Mouse (Mus musculus) neural tube, embryonic 15.5 days (tissue): ENCODE results near the gene Dmpk. TPM values are rescaled to one million over a fixed set of nuclear protein-coding genes. Genes with fewer than 3 reads are reported as not detected.
"Not testable (repeated sequence)": the region's sequence is repeated elsewhere in the genome, so short reads cannot be mapped to it uniquely, and the experiment has no call there.

Source experiments
- ATAC-seq: fragments of 200-750 bp; cut with Nextera tagmentation; 2 replicates; pipeline ENCODE4 v1.8.0; 2017; ENCODE audit warnings: mild to moderate bottlenecking, moderate TSS enrichment, moderate library complexity; ENCODE audit not compliant: low FRiP score
- H3K27ac ChIP-seq: fragments of 300-500 bp; sonication (generic); replicated peaks from 2 replicates; pipeline ENCODE4 v1.5.1; 2015; ENCODE audit warnings: mild to moderate bottlenecking, inconsistent platforms
- H3K27me3 ChIP-seq: fragments of 300-500 bp; sonication (generic); replicated peaks from 2 replicates; pipeline ENCODE4 v1.6.1; 2015; ENCODE audit warnings: inconsistent platforms
- H3K36me3 ChIP-seq: fragments of 300-500 bp; sonication (generic); 2 replicates; pipeline ENCODE4 v1.6.1; 2015; ENCODE audit warnings: inconsistent platforms
- H3K4me1 ChIP-seq: fragments of 300-500 bp; sonication (generic); 2 replicates; pipeline ENCODE4 v1.6.1; 2015; ENCODE audit warnings: inconsistent platforms
- H3K4me2 ChIP-seq: fragments of 300-500 bp; sonication (generic); 2 replicates; pipeline ENCODE4 v1.6.1; 2015; ENCODE audit warnings: inconsistent platforms, mild to moderate bottlenecking, moderate library complexity
- H3K4me3 ChIP-seq: fragments of 300-500 bp; sonication (generic); replicated peaks from 2 replicates; pipeline ENCODE4 v1.5.1; 2015; ENCODE audit warnings: mild to moderate bottlenecking, inconsistent platforms
- H3K9ac ChIP-seq: fragments of 300-500 bp; sonication (generic); replicated peaks from 2 replicates; pipeline ENCODE4 v1.6.1; 2015; ENCODE audit warnings: mild to moderate bottlenecking, inconsistent platforms
- H3K9me3 ChIP-seq: fragments of 300-500 bp; sonication (generic); replicated peaks from 2 replicates; pipeline ENCODE4 v1.6.1; 2016; ENCODE audit warnings: inconsistent platforms
- WGBS: fragments of 180-500 bp; shearing (Covaris S2); methylation state at CpG from one replicate; pipeline ENCODE4 v1.1.7; 2015; ENCODE audit warnings: mixed read lengths; 5-methylcytosine and 5-hydroxymethylcytosine counted together
- polyA plus RNA-seq: library from polyadenylated mRNA; unstranded; fragments of >200 nt; fragmentation: Nextera tagmentation; extraction: Ambion mirVana; gene quantifications from 2 replicates; pipeline ENCODE4 v1.2.1, GENCODE M21; 2015

Gene Dmpk
- polyA plus RNA-seq, 1 experiment from 2014 or later = 10.0 TPM

- Histone ChIP-seq H3K4me1 (peaks cover 15% of the 10 kb centered on the region), H3K27ac (no peak overlapping the region), H3K36me3 (peaks cover 28% of the 10 kb centered on the region), H3K9me3 (no peaks in the 10 kb centered on the region), H3K27me3 (no peaks in the 10 kb centered on the region), H3K4me2 (no peak overlapping the region), H3K9ac (no peak overlapping the region), H3K4me3 (no peak overlapping the region)
- 97% methylated on average over 8 of the region's 8 CpGs for WGBS
- ATAC-seq = no peak
These were observed 28.5 kb upstream of the Dmpk start for GRCm38 (mm10) chr7:19055108-19055507.

- Histone ChIP-seq H3K9me3 (no peaks in the 10 kb centered on the region), H3K4me1 (peaks cover 15% of the 10 kb centered on the region), H3K36me3 (peaks cover 6% of the 10 kb centered on the region; the same call in 1 of the 2 replicates), H3K27me3 (no peaks in the 10 kb centered on the region), H3K27ac (no peak overlapping the region), H3K4me3 (no peak overlapping the region), H3K9ac (no peak overlapping the region), H3K4me2 (no peak overlapping the region)
- WGBS = 86% methylated on average over 10 of the region's 10 CpGs
- ATAC-seq = no peak
These were observed 26.2 kb upstream of the Dmpk start for GRCm38 (mm10) chr7:19057405-19057804.

GRCm38 (mm10) chr7:19065896-19066295, 17.8 kb upstream of the Dmpk start:
- Histone ChIP-seq H3K27me3 (peaks cover 33% of the 10 kb centered on the region), H3K4me2 (peak overlapping the region; percentile 45), H3K27ac (no peak overlapping the region), H3K9ac (no peak overlapping the region), H3K4me3 (peak overlapping the region; percentile 16; the same call in 1 of the 2 replicates), H3K4me1 (no peaks in the 10 kb centered on the region), H3K9me3 (no peaks in the 10 kb centered on the region), H3K36me3 (no peaks in the 10 kb centered on the region)
- no peak for ATAC-seq
- WGBS = 55% methylated on average over 13 of the region's 13 CpGs

- H3K4me2 ChIP-seq = no peak overlapping the region
- no peak overlapping the region for H3K27ac ChIP-seq
- WGBS = 51% methylated on average over 14 of the region's 14 CpGs
- no peaks in the 10 kb centered on the region for H3K9me3 ChIP-seq
- H3K27me3 ChIP-seq = peaks cover 33% of the 10 kb centered on the region
- H3K4me3 ChIP-seq = no peak overlapping the region
- H3K9ac ChIP-seq = no peak overlapping the region
- no peak for ATAC-seq
- no peaks in the 10 kb centered on the region for H3K36me3 ChIP-seq
- no peaks in the 10 kb centered on the region for H3K4me1 ChIP-seq
These were observed 16.6 kb upstream of the Dmpk start for GRCm38 (mm10) chr7:19067063-19067462.

GRCm38 (mm10) chr7:19067935-19068334, 15.7 kb upstream of the Dmpk start:
- H3K4me2 ChIP-seq = no peak overlapping the region
- WGBS = 63% methylated on average over 14 of the region's 14 CpGs
- no peak overlapping the region for H3K27ac ChIP-seq
- no peak overlapping the region for H3K9ac ChIP-seq
- no peaks in the 10 kb centered on the region for H3K9me3 ChIP-seq
- ATAC-seq = no peak
- H3K4me1 ChIP-seq = no peaks in the 10 kb centered on the region
- H3K4me3 ChIP-seq = no peak overlapping the region
- peaks cover 33% of the 10 kb centered on the region for H3K27me3 ChIP-seq
- no peaks in the 10 kb centered on the region for H3K36me3 ChIP-seq

- H3K4me3 ChIP-seq = no peak overlapping the region
- no peak for ATAC-seq
- no peak overlapping the region for H3K4me2 ChIP-seq
- 2% methylated on average over 2 of the region's 2 CpGs for WGBS
- peaks cover 33% of the 10 kb centered on the region for H3K27me3 ChIP-seq
- H3K27ac ChIP-seq = no peak overlapping the region
- H3K36me3 ChIP-seq = no peaks in the 10 kb centered on the region
- no peaks in the 10 kb centered on the region for H3K9me3 ChIP-seq
- H3K9ac ChIP-seq = no peak overlapping the region
- no peaks in the 10 kb centered on the region for H3K4me1 ChIP-seq
These were observed 14.9 kb upstream of the Dmpk start for GRCm38 (mm10) chr7:19068707-19069106.

GRCm38 (mm10) chr7:19069500-19069899, 14.1 kb upstream of the Dmpk start:
- Histone ChIP-seq H3K4me2 (no peak overlapping the region), H3K27ac (no peak overlapping the region), H3K4me1 (no peaks in the 10 kb centered on the region), H3K36me3 (no peaks in the 10 kb centered on the region), H3K4me3 (no peak overlapping the region), H3K9ac (no peak overlapping the region), H3K27me3 (peaks cover 29% of the 10 kb centered on the region), H3K9me3 (no peaks in the 10 kb centered on the region)
- 45% methylated on average over 3 of the region's 3 CpGs for WGBS
- ATAC-seq = no peak

GRCm38 (mm10) chr7:19071024-19071423, 12.6 kb upstream of the Dmpk start:
- not testable (repeated sequence) for H3K4me2 ChIP-seq, H3K9ac ChIP-seq, H3K27ac ChIP-seq, H3K4me3 ChIP-seq, ATAC-seq, H3K4me1 ChIP-seq, H3K36me3 ChIP-seq, H3K9me3 ChIP-seq
- H3K27me3 ChIP-seq = peaks cover 14% of the 10 kb centered on the region
- 63% methylated on average over 3 of the region's 3 CpGs for WGBS

GRCm38 (mm10) chr7:19073504-19073903, 10.1 kb upstream of the Dmpk start:
- Histone ChIP-seq H3K4me1 (peaks cover 25% of the 10 kb centered on the region), H3K4me2 (no peak overlapping the region), H3K9me3 (no peaks in the 10 kb centered on the region), H3K27me3 (no peaks in the 10 kb centered on the region), H3K36me3 (peaks cover 6% of the 10 kb centered on the region), H3K4me3 (no peak overlapping the region), H3K27ac (no peak overlapping the region), H3K9ac (no peak overlapping the region)
- 67% methylated on average over 9 of the region's 9 CpGs for WGBS
- ATAC-seq = no peak

GRCm38 (mm10) chr7:19074494-19074893, 9.2 kb upstream of the Dmpk start:
- Histone ChIP-seq H3K4me3 (no peak overlapping the region), H3K4me2 (no peak overlapping the region), H3K9me3 (no peaks in the 10 kb centered on the region), H3K9ac (no peak overlapping the region), H3K27ac (no peak overlapping the region), H3K36me3 (peaks cover 16% of the 10 kb centered on the region), H3K4me1 (peaks cover 25% of the 10 kb centered on the region), H3K27me3 (no peaks in the 10 kb centered on the region)
- ATAC-seq = no peak
- WGBS = 95% methylated on average over 6 of the region's 6 CpGs

- peak overlapping the region; percentile 64 for H3K27ac ChIP-seq
- WGBS = 72% methylated on average over 5 of the region's 5 CpGs
- H3K4me3 ChIP-seq = peak overlapping the region; percentile 96
- H3K36me3 ChIP-seq = peaks cover 23% of the 10 kb centered on the region
- no peaks in the 10 kb centered on the region for H3K9me3 ChIP-seq
- no peaks in the 10 kb centered on the region for H3K27me3 ChIP-seq
- ATAC-seq = peak; percentile 7; the same call in 1 of the 2 replicates
- peak overlapping the region; percentile 94 for H3K4me2 ChIP-seq
- H3K4me1 ChIP-seq = peaks cover 25% of the 10 kb centered on the region
- H3K9ac ChIP-seq = peak overlapping the region; percentile 42
These were observed 8.4 kb upstream of the Dmpk start for GRCm38 (mm10) chr7:19075231-19075630.

- WGBS = under 1% methylated on average over 76 of the region's 91 CpGs
- Histone ChIP-seq H3K36me3 (peaks cover 31% of the 10 kb centered on the region), H3K27me3 (no peaks in the 10 kb centered on the region), H3K4me1 (peaks cover 25% of the 10 kb centered on the region), H3K9ac (peak within 1 kb of the TSS; percentile 100), H3K27ac (peak within 1 kb of the TSS; percentile 81), H3K9me3 (no peaks in the 10 kb centered on the region), H3K4me3 (peak within 1 kb of the TSS; percentile 96), H3K4me2 (peak within 1 kb of the TSS; percentile 94)
- peak; percentile 98 for ATAC-seq
These were observed 7.7 kb upstream of the Dmpk start, which contains the start of gene Dmwd for GRCm38 (mm10) chr7:19075723-19076585. TSS of gene Dmwd (plus strand) at chr7:19076227.
